Mouse (Mus musculus) heart, adult 2 months (tissue): ENCODE results near the gene Atxn2.

Experiments used
- CTCF ChIP-seq: fragments of 200-600 bp; IDR thresholded peaks from 2 replicates; pipeline ENCODE4 v1.8.1; 2022; ENCODE audit warnings: antibody characterized with exemption, mild to moderate bottlenecking, moderate library complexity
- EP300 ChIP-seq: fragments of 200-500 bp; IDR thresholded peaks from 2 replicates; pipeline ENCODE4 v1.6.1; 2011; ENCODE audit warnings: low read depth, low read length, control low read depth; ENCODE audit not compliant: insufficient read depth
- POLR2A ChIP-seq: fragments of 200-500 bp; IDR thresholded peaks from 2 replicates; pipeline ENCODE4 v1.6.1; 2011; ENCODE audit warnings: mild to moderate bottlenecking, low read depth, low read length, control low read depth; ENCODE audit not compliant: insufficient read depth

DNA sequence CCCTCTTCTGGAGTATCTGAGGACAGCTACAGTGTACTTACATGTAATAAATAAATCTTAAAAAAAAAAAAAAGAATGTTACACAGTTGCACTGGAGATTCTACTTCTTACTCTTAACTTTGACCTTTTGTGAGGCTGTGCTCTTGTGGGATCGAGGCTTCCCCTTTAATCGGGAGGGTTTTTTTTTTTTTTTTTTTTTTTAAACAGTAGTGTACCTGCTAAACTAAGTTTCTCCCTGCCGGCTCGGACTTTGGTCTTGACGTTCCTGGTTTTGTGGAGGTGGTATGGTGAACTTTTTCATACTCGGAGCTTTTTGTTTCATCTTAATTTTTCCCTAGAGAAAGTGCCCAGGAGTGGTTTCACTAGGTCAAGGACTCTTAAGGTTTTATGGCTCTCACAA is 3.8 kb downstream of the Atxn2 start:
- TF ChIP-seq POLR2A: no peak
- peak; percentile 23; the same call in 1 of the 2 replicates for TF ChIP-seq CTCF
- no peak for TF ChIP-seq EP300
